Mouse (Mus musculus): ENCODE measurements around the gene Uba2.

GRCm38 (mm10) chr7:34109190-34109589, 60.2 kb downstream of the Uba2 start:
- TF ChIP-seq CTCF (IDR thresholded peaks at IDR 0.05; ENCODE audit: low read depth) (no peak), EP300 (IDR thresholded peaks at IDR 0.05; ENCODE audit: low read depth) (no peak)
